Mouse (Mus musculus) lung, postnatal 0 days (tissue): ENCODE results near the gene Nek1.

Experiments
- CTCF ChIP-seq: IDR thresholded peaks from 2 replicates; pipeline ENCODE4 v1.5.1; 2016; ENCODE audit warnings: antibody characterized with exemption, mild to moderate bottlenecking
- EP300 ChIP-seq: IDR thresholded peaks from 2 replicates; pipeline ENCODE4 v1.6.1; 2016; ENCODE audit warnings: antibody characterized with exemption, mild to moderate bottlenecking, control low read depth

DNA sequence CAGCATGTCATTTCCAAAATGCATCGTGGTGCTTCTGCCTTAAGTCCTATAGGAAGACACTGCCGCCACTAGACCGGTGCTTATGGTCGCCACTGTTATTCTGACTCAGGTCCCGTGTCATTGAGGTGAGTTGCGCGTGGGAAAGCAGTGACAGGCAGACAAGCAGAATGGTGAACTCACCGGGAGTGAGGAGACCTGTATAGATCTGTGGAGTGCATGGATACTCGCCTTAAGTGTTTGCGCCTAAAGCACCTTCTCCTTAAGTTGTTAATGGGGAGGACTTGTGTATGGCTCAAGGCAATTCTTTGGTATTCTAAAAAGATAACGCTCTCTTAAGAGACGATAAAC, 618 bp downstream of the Nek1 start:
- TF ChIP-seq CTCF, result no peak
- no peak for TF ChIP-seq EP300
